Comparison of ENCODE assay signal across 8 mouse cellular contexts in genomic region chr13:20173987-20174654, GRCm38 (mm10).
DNase-seq lines count a peak whose midpoint lies in the region; ATAC-seq and TF ChIP-seq lines count a peak whose summit lies in the region.

No protein-coding gene starts in this region.

- peak; percentile 34 for DNase-seq in ovary, postnatal 36 days (ENCODE audit: low spot score)
- DNase-seq in ovary, postnatal 10 days (ENCODE audit: low spot score) = no peak
- peak; percentile 86 for DNase-seq in heart, embryonic 10.5 days (ENCODE audit: low spot score)
- peak; percentile 56 for DNase-seq in stomach, postnatal 0 days (ENCODE audit: low spot score)
- no peak for DNase-seq in layer of hippocampus, postnatal 14 days (ENCODE audit: low spot score in 2 of 2)
- DNase-seq in T-cell, adult 2 months (ENCODE audit: low spot score) = no peak

- H3K9ac ChIP-seq in limb, embryonic 15.5 days = no peak overlapping the region
- no peak overlapping the region for H3K9ac ChIP-seq in stomach, postnatal 0 days (ENCODE audit: low read length)

- no peak for TF ChIP-seq EP300 in stomach, postnatal 0 days (optimal IDR thresholded peaks at IDR 0.05)

- ATAC-seq in limb, embryonic 15.5 days (ENCODE audit: insufficient number of reproducible peaks, low FRiP score, low TSS enrichment, low read depth) = peak; percentile 48; the same call in 1 of the 2 replicates
- peak; percentile 87 for ATAC-seq in stomach, postnatal 0 days (ENCODE audit: low FRiP score, low TSS enrichment)
- ATAC-seq in activated CD4-positive, CD25-positive, alpha-beta regulatory T cell, adult 4 months = no peak

- no peaks in the 10 kb centered on the region for H3K36me3 ChIP-seq in heart, embryonic 10.5 days
- H3K36me3 ChIP-seq in limb, embryonic 15.5 days = no peaks in the 10 kb centered on the region
- H3K36me3 ChIP-seq in stomach, postnatal 0 days (ENCODE audit: control insufficient read depth, insufficient read depth, low read length) = no peaks in the 10 kb centered on the region

- no peak overlapping the region for H3K4me2 ChIP-seq in limb, embryonic 15.5 days
- no peak overlapping the region for H3K4me2 ChIP-seq in stomach, postnatal 0 days (replicated peaks; ENCODE audit: low read depth)

- peak overlapping the region; percentile 72 for H3K27ac ChIP-seq in heart, embryonic 10.5 days
- H3K27ac ChIP-seq in limb, embryonic 15.5 days = peak overlapping the region; percentile 69
- H3K27ac ChIP-seq in stomach, postnatal 0 days (replicated peaks) = peak overlapping the region; percentile 77

- peaks cover 16% of the 10 kb centered on the region for H3K4me1 ChIP-seq in heart, embryonic 10.5 days
- H3K4me1 ChIP-seq in limb, embryonic 15.5 days = peaks cover 7% of the 10 kb centered on the region; the same call in 1 of the 2 replicates
- no peaks in the 10 kb centered on the region for H3K4me1 ChIP-seq in stomach, postnatal 0 days (replicated peaks; ENCODE audit: control insufficient read depth, insufficient read depth)

- no peaks in the 10 kb centered on the region for H3K27me3 ChIP-seq in heart, embryonic 10.5 days (ENCODE audit: insufficient read depth, poor library complexity, severe bottlenecking)
- H3K27me3 ChIP-seq in limb, embryonic 15.5 days = no peaks in the 10 kb centered on the region
- no peaks in the 10 kb centered on the region for H3K27me3 ChIP-seq in stomach, postnatal 0 days (ENCODE audit: control insufficient read depth, insufficient read depth, low read length)

- 23% methylated on average over 10 of the region's 10 CpGs for WGBS in heart, embryonic 10.5 days
- WGBS in limb, embryonic 15.5 days = 37% methylated on average over 10 of the region's 10 CpGs
- WGBS in stomach, postnatal 0 days = 20% methylated on average over 10 of the region's 10 CpGs

- no peak overlapping the region for H3K4me3 ChIP-seq in heart, embryonic 10.5 days
- no peak overlapping the region for H3K4me3 ChIP-seq in limb, embryonic 15.5 days
- H3K4me3 ChIP-seq in stomach, postnatal 0 days (ENCODE audit: low read depth, low read length) = no peak overlapping the region

- H3K9me3 ChIP-seq in heart, embryonic 10.5 days = no peaks in the 10 kb centered on the region
- no peaks in the 10 kb centered on the region for H3K9me3 ChIP-seq in limb, embryonic 15.5 days
- no peaks in the 10 kb centered on the region for H3K9me3 ChIP-seq in stomach, postnatal 0 days (ENCODE audit: control insufficient read depth, low read length)

- TF ChIP-seq CTCF in stomach, postnatal 0 days (IDR thresholded peaks at IDR 0.05; ENCODE audit: low read depth) = no peak; the same call in 1 of the 2 replicates

Comparison
In these comparisons a context has a peak if more than half of its experiments do, and no peak if none do; other contexts are left out.
1. DNase-seq: peak in ovary, postnatal 36 days (single experiment), heart, embryonic 10.5 days (single experiment) and stomach, postnatal 0 days (single experiment); none in ovary, postnatal 10 days (single experiment), layer of hippocampus, postnatal 14 days (0 of 2) and T-cell, adult 2 months (single experiment).
2. Peak in every context shown above with its lines, with median percentiles within 50 percentile points of each other: H3K27ac ChIP-seq.